Mouse (Mus musculus) embryonic facial prominence, embryonic 11.5 days (tissue): ENCODE data around the gene Trem1. TPM values are rescaled to one million over a fixed set of nuclear protein-coding genes. Genes with fewer than 3 reads are reported as not detected.

Experiments used
- ATAC-seq: fragments of 200-750 bp; cut with Nextera tagmentation; replicated peaks from 2 replicates; pipeline ENCODE4 v1.8.0; 2017; ENCODE audit warnings: low read depth; ENCODE audit not compliant: insufficient number of reproducible peaks, low FRiP score, low TSS enrichment
- DNase-seq: peaks from one replicate; pipeline ENCODE4 v3.0.0-alpha.2; 2015; ENCODE audit warnings: low spot score
- H3K27ac ChIP-seq: fragments of 300-500 bp; sonication (generic); replicated peaks from 2 replicates; pipeline ENCODE4 v1.5.1; 2014; ENCODE audit warnings: mild to moderate bottlenecking, low read depth, low read length, control low read depth
- H3K27me3 ChIP-seq: fragments of 300-500 bp; sonication (generic); 2 replicates; pipeline ENCODE4 v1.6.1; 2014; ENCODE audit warnings: mild to moderate bottlenecking, low read length, moderate library complexity, mixed read lengths; ENCODE audit not compliant: control insufficient read depth, insufficient read depth
- H3K36me3 ChIP-seq: fragments of 300-500 bp; sonication (generic); replicated peaks from 2 replicates; pipeline ENCODE4 v1.6.1; 2014; ENCODE audit warnings: low read depth, mild to moderate bottlenecking, low read length, moderate library complexity, mixed read lengths; ENCODE audit not compliant: control insufficient read depth, insufficient read depth
- H3K4me1 ChIP-seq: fragments of 300-500 bp; sonication (generic); 2 replicates; pipeline ENCODE4 v1.6.1; 2014; ENCODE audit warnings: low read length, mixed read lengths; ENCODE audit not compliant: control insufficient read depth, insufficient read depth
- H3K4me2 ChIP-seq: fragments of 300-500 bp; sonication (generic); 2 replicates; pipeline ENCODE4 v1.6.1; 2014; ENCODE audit warnings: low read depth, mild to moderate bottlenecking, control low read depth, low read length, moderate library complexity
- H3K4me3 ChIP-seq: fragments of 300-500 bp; sonication (generic); 2 replicates; pipeline ENCODE4 v1.5.1; 2014; ENCODE audit warnings: low read depth, low read length, control low read depth
- H3K9ac ChIP-seq: fragments of 300-500 bp; sonication (generic); replicated peaks from 2 replicates; pipeline ENCODE4 v1.6.1; 2014; ENCODE audit warnings: mild to moderate bottlenecking, control low read depth, low read length
- H3K9me3 ChIP-seq: fragments of 300-500 bp; sonication (generic); replicated peaks from 2 replicates; pipeline ENCODE4 v1.6.1; 2016; ENCODE audit warnings: mild to moderate bottlenecking, low read length, inconsistent platforms, mixed read lengths; ENCODE audit not compliant: control insufficient read depth
- WGBS: fragments of 180-500 bp; shearing (Covaris S2); extraction: QIAGEN DNeasy Blood & Tissue Kit; methylation state at CpG from one replicate; pipeline ENCODE4 v1.1.7; 2014; 5-methylcytosine and 5-hydroxymethylcytosine counted together
- polyA plus RNA-seq: library from polyadenylated mRNA; unstranded; fragments of >200 nt; fragmentation: Nextera tagmentation; extraction: Ambion mirVana; gene quantifications from 2 replicates; pipeline ENCODE4 v1.2.1, GENCODE M21; 2014

Gene Trem1
- polyA plus RNA-seq, 1 experiment from 2014 or later = 0.11 TPM

GRCm38 (mm10) chr17:48233789-48234188, 1.2 kb downstream of the Trem1 start:
- H3K36me3 ChIP-seq = no peaks in the 10 kb centered on the region
- 89% methylated on average over 4 of the region's 4 CpGs for WGBS
- no peak overlapping the region for H3K4me2 ChIP-seq
- no peak overlapping the region for H3K4me3 ChIP-seq
- H3K4me1 ChIP-seq = no peaks in the 10 kb centered on the region
- H3K9ac ChIP-seq = no peak overlapping the region
- DNase-seq (no peak), ATAC-seq (no peak)
- H3K9me3 ChIP-seq = no peaks in the 10 kb centered on the region
- no peaks in the 10 kb centered on the region for H3K27me3 ChIP-seq
- no peak overlapping the region for H3K27ac ChIP-seq

DNA sequence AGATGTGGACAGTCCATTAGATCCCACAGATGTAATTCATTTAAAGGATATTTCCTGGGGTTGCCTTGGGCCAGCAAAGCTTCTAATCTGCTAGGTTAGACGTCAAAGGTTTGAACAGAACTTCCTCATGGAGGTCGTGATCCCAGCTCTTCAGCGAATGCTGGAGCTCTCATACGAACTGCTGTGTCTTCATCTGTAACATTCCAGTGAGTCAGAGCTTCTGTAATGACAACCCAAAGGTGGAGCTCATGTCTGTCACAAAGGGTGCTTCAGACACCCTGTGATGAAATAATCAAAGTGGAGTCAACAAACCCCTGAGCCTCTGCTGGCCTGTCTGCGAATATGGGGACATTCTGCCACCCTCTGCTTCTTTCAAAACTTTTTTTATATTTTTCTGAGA, 2.0 kb downstream of the Trem1 start:
- Histone ChIP-seq H3K4me1 (no peaks in the 10 kb centered on the region), H3K27ac (no peak overlapping the region), H3K27me3 (no peaks in the 10 kb centered on the region), H3K4me3 (no peak overlapping the region), H3K9me3 (no peaks in the 10 kb centered on the region), H3K4me2 (no peak overlapping the region), H3K36me3 (no peaks in the 10 kb centered on the region), H3K9ac (no peak overlapping the region)
- no peak for ATAC-seq
- 67% methylated on average over 5 of the region's 5 CpGs for WGBS
- no peak for DNase-seq

DNA sequence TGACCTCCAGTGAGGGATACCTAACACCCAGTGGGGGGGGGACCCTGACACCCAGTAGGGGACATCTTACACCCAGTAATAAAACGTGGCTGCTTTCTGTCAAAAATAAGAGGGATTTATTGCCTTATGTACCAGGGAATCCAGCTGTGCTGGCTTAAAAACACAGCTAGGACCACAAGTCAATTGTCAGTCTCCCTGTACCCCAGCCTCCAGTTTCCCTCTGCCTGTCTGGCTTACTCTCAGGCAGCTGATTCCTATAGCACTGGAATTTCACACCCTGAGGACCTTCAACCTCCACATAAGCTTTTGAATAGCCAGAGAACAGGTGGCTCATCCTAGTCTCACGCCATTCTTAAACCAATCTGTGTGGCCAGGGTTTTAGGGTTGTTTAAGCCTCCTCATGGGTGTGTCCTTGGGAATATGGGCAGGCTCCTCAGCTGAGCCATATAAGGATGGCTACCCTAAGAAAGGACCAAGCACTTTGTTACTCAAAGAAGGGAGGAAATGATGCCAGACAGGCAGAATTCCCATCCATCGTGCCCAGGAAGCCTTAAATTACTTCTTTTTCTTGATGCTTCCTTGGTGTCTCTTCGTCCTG, 3.3 kb downstream of the Trem1 start:
- Histone ChIP-seq H3K9me3 (no peaks in the 10 kb centered on the region), H3K4me1 (no peaks in the 10 kb centered on the region), H3K27ac (no peak overlapping the region), H3K27me3 (no peaks in the 10 kb centered on the region), H3K9ac (no peak overlapping the region), H3K4me3 (no peak overlapping the region), H3K36me3 (no peaks in the 10 kb centered on the region), H3K4me2 (no peak overlapping the region)
- DNase-seq (no peak), ATAC-seq (no peak)
- 54% methylated on average over 4 of the region's 4 CpGs for WGBS

- H3K4me2 ChIP-seq = no peak overlapping the region
- H3K4me1 ChIP-seq = no peaks in the 10 kb centered on the region
- DNase-seq (no peak), ATAC-seq (no peak)
- H3K27ac ChIP-seq = no peak overlapping the region
- no peak overlapping the region for H3K4me3 ChIP-seq
- no peaks in the 10 kb centered on the region for H3K27me3 ChIP-seq
- no peaks in the 10 kb centered on the region for H3K36me3 ChIP-seq
- 91% methylated on average over 8 of the region's 8 CpGs for WGBS
- no peak overlapping the region for H3K9ac ChIP-seq
- no peaks in the 10 kb centered on the region for H3K9me3 ChIP-seq
Observed at GRCm38 (mm10) chr17:48237621-48238020, 5.1 kb downstream of the Trem1 start.

GRCm38 (mm10) chr17:48247221-48247928, 14.8 kb downstream of the Trem1 start, which contains the start of gene Trem3:
Gene Trem3, plus strand, starts transcription at chr17:48247777.
- Histone ChIP-seq H3K9ac (no peak within 1 kb of the TSS), H3K4me3 (no peak within 1 kb of the TSS), H3K4me2 (no peak within 1 kb of the TSS), H3K27me3 (no peaks in the 10 kb centered on the region), H3K4me1 (no peaks in the 10 kb centered on the region), H3K36me3 (no peaks in the 10 kb centered on the region), H3K27ac (no peak within 1 kb of the TSS), H3K9me3 (no peaks in the 10 kb centered on the region)
- 80% methylated on average over 11 of the region's 11 CpGs for WGBS
- ATAC-seq (no peak), DNase-seq (no peak)

GRCm38 (mm10) chr17:48249039-48249438, 16.5 kb downstream of the Trem1 start:
- no peak for ATAC-seq
- no peak overlapping the region for H3K27ac ChIP-seq
- no peaks in the 10 kb centered on the region for H3K36me3 ChIP-seq
- no peak overlapping the region for H3K4me3 ChIP-seq
- no peaks in the 10 kb centered on the region for H3K4me1 ChIP-seq
- no peaks in the 10 kb centered on the region for H3K27me3 ChIP-seq
- H3K4me2 ChIP-seq = no peak overlapping the region
- no peak for DNase-seq
- no peak overlapping the region for H3K9ac ChIP-seq
- no peaks in the 10 kb centered on the region for H3K9me3 ChIP-seq

- Histone ChIP-seq H3K27ac (no peak overlapping the region), H3K4me3 (no peak overlapping the region), H3K9me3 (no peaks in the 10 kb centered on the region), H3K4me1 (no peaks in the 10 kb centered on the region), H3K36me3 (no peaks in the 10 kb centered on the region), H3K9ac (no peak overlapping the region), H3K27me3 (no peaks in the 10 kb centered on the region), H3K4me2 (no peak overlapping the region)
- DNase-seq (no peak), ATAC-seq (no peak)
- 85% methylated on average over 11 of the region's 11 CpGs for WGBS
Observed at GRCm38 (mm10) chr17:48249501-48249900, 16.9 kb downstream of the Trem1 start.

- H3K9me3 ChIP-seq = no peaks in the 10 kb centered on the region
- ATAC-seq (no peak), DNase-seq (no peak)
- no peak overlapping the region for H3K9ac ChIP-seq
- no peak overlapping the region for H3K27ac ChIP-seq
- 84% methylated on average over 7 of the region's 7 CpGs for WGBS
- H3K27me3 ChIP-seq = no peaks in the 10 kb centered on the region
- H3K4me2 ChIP-seq = no peak overlapping the region
- no peak overlapping the region for H3K4me3 ChIP-seq
- H3K36me3 ChIP-seq = no peaks in the 10 kb centered on the region
- no peaks in the 10 kb centered on the region for H3K4me1 ChIP-seq
Observed at GRCm38 (mm10) chr17:48250631-48251030, 18.1 kb downstream of the Trem1 start.
